Mouse (Mus musculus) CH12.LX (cell line): ENCODE measurements around the gene Lman2. TPM values are rescaled to one million over a fixed set of nuclear protein-coding genes. Genes with fewer than 3 reads are reported as not detected.
A peak's percentile ranks its signal among the peaks of the same experiment; 100 is the strongest.

Source experiments
- DNase-seq: peaks from one replicate; pipeline ENCODE4 v3.0.0-alpha.2; 2013; ENCODE audit errors: extremely low read depth
- H3K27ac ChIP-seq: 2 replicates; pipeline ENCODE4 v1.5.1; 2012; ENCODE audit warnings: low read depth, mild to moderate bottlenecking, control low read depth, moderate library complexity; ENCODE audit not compliant: insufficient read depth
- H3K27me3 ChIP-seq: replicated peaks from 2 replicates; pipeline ENCODE3; 2012; ENCODE audit warnings: inconsistent platforms
- H3K36me3 ChIP-seq, 2 experiments: replicated peaks in 1 of 2; 2 replicates each; pipeline versions ENCODE3 to v1.6.1; 2012; ENCODE audit warnings: inconsistent platforms in 1 of 2, low read length in 1 of 2, mild to moderate bottlenecking in 1 of 2, mixed read lengths in 1 of 2, moderate library complexity in 1 of 2; ENCODE audit not compliant: control insufficient read depth in 1 of 2, insufficient read depth in 1 of 2
- H3K4me1 ChIP-seq, 2 experiments: 2 replicates each; pipeline ENCODE4 v1.6.1; 2012; ENCODE audit warnings: inconsistent platforms in 1 of 2, moderate library complexity in 1 of 2; ENCODE audit not compliant: insufficient read depth in 2 of 2, control insufficient read depth in 1 of 2
- H3K4me2 ChIP-seq: 2 replicates; pipeline ENCODE4 v1.6.1; 2012; ENCODE audit warnings: low read depth, mild to moderate bottlenecking, control low read depth; ENCODE audit not compliant: poor library complexity, insufficient read depth, severe bottlenecking
- H3K4me3 ChIP-seq, 3 experiments: fragments of 150-350 bp in 1 of 3; sonication (generic) in 1 of 3; replicated peaks in 1 of 3; 2 replicates each; pipeline versions ENCODE3 to v1.5.1; 2011 to 2012; ENCODE audit warnings: low read depth in 2 of 3, low read length in 2 of 3, mild to moderate bottlenecking in 2 of 3, moderate library complexity in 2 of 3, control low read depth in 1 of 3, improper control_type of control experiment in 1 of 3, inconsistent platforms in 1 of 3, mixed read lengths in 1 of 3; ENCODE audit not compliant: poor library complexity in 1 of 3
- H3K79me2 ChIP-seq: replicated peaks from 2 replicates; pipeline ENCODE4 v1.6.1; 2012; ENCODE audit warnings: mild to moderate bottlenecking, moderate library complexity; ENCODE audit not compliant: control insufficient read depth, poor library complexity, insufficient read depth, severe bottlenecking; ENCODE audit errors: extremely low read depth
- H3K9ac ChIP-seq: 2 replicates; pipeline ENCODE4 v1.6.1; 2012; ENCODE audit warnings: low read depth, mild to moderate bottlenecking, control low read depth, moderate library complexity; ENCODE audit not compliant: insufficient read depth
- H3K9me3 ChIP-seq: replicated peaks from 2 replicates; pipeline ENCODE3; 2012; ENCODE audit warnings: low read length, inconsistent platforms, mixed read lengths
- BHLHE40 ChIP-seq: IDR thresholded peaks from 2 replicates; pipeline ENCODE4 v1.6.1; 2011; ENCODE audit warnings: mild to moderate bottlenecking, low read depth, low read length, improper control_type of control experiment
- CHD1 ChIP-seq: IDR thresholded peaks from 2 replicates; pipeline ENCODE4 v1.6.1; 2012; ENCODE audit warnings: low read depth, low read length, improper control_type of control experiment, inconsistent platforms
- CTCF ChIP-seq, 2 experiments: IDR thresholded peaks in 1 of 2; conservative IDR thresholded peaks in 1 of 2; 2 replicates each; pipeline ENCODE4 v1.5.1; 2011 to 2012; ENCODE audit warnings: low read depth in 2 of 2, low read length in 2 of 2, improper control_type of control experiment in 1 of 2, inconsistent platforms in 1 of 2, mild to moderate bottlenecking in 1 of 2, moderate library complexity in 1 of 2
- ELF1 ChIP-seq: IDR thresholded peaks from 2 replicates; pipeline ENCODE4 v1.6.1; 2014; ENCODE audit warnings: low read depth, mild to moderate bottlenecking, inconsistent platforms, low read length, improper control_type of control experiment
- ETS1 ChIP-seq: conservative IDR thresholded peaks from 2 replicates; pipeline ENCODE4 v1.6.1; 2012; ENCODE audit warnings: low read depth, mild to moderate bottlenecking, inconsistent platforms, low read length, improper control_type of control experiment, moderate library complexity
- GABPA ChIP-seq: IDR thresholded peaks from 2 replicates; pipeline ENCODE4 v1.6.1; 2012; ENCODE audit warnings: low read depth, low read length, improper control_type of control experiment, inconsistent platforms; ENCODE audit not compliant: insufficient replicate concordance
- IRF4 ChIP-seq: IDR thresholded peaks from 2 replicates; pipeline ENCODE4 v1.6.1; 2014; ENCODE audit warnings: low read depth, mild to moderate bottlenecking, inconsistent platforms, low read length, improper control_type of control experiment
- JUND ChIP-seq: conservative IDR thresholded peaks from 2 replicates; pipeline ENCODE4 v1.6.1; 2011; ENCODE audit warnings: low read depth, low read length, improper control_type of control experiment
- MAFK ChIP-seq: IDR thresholded peaks from 2 replicates; pipeline ENCODE4 v1.6.1; 2011; ENCODE audit warnings: low read length, improper control_type of control experiment; ENCODE audit not compliant: insufficient replicate concordance
- MYC ChIP-seq: IDR thresholded peaks from 2 replicates; pipeline ENCODE4 v1.6.1; 2011; ENCODE audit warnings: low read depth, mild to moderate bottlenecking, improper control_type of control experiment, low read length
- NELFE ChIP-seq: IDR thresholded peaks from 2 replicates; pipeline ENCODE4 v1.6.1; 2011; ENCODE audit warnings: low read depth, low read length, improper control_type of control experiment
- PAX5 ChIP-seq: IDR thresholded peaks from 2 replicates; pipeline ENCODE4 v1.6.1; 2012; ENCODE audit warnings: low read length, inconsistent platforms, mixed read lengths
- RAD21 ChIP-seq: IDR thresholded peaks from 2 replicates; pipeline ENCODE4 v1.6.1; 2011; ENCODE audit warnings: low read depth, mild to moderate bottlenecking, low read length, improper control_type of control experiment, moderate library complexity
- SIN3A ChIP-seq: IDR thresholded peaks from 2 replicates; pipeline ENCODE4 v1.6.1; 2012; ENCODE audit warnings: low read length, improper control_type of control experiment, inconsistent platforms
- UBTF ChIP-seq: IDR thresholded peaks from 2 replicates; pipeline ENCODE4 v1.6.1; 2012; ENCODE audit warnings: low read depth, mild to moderate bottlenecking, inconsistent platforms, low read length, improper control_type of control experiment, moderate library complexity
- USF1 ChIP-seq: IDR thresholded peaks from 2 replicates; pipeline ENCODE4 v1.6.1; 2014; ENCODE audit warnings: low read depth, mild to moderate bottlenecking, inconsistent platforms, low read length, improper control_type of control experiment
- ZMIZ1 ChIP-seq: IDR thresholded peaks from 2 replicates; pipeline ENCODE4 v1.6.1; 2012; ENCODE audit warnings: low read depth, mild to moderate bottlenecking, inconsistent platforms, low read length, improper control_type of control experiment
- ZNF384 ChIP-seq: IDR thresholded peaks from 2 replicates; pipeline ENCODE4 v1.6.1; 2012; ENCODE audit warnings: low read depth, low read length, improper control_type of control experiment, inconsistent platforms
- dilution Hi-C: fragments of 300-500 bp; cut with MboI; formaldehyde crosslinking; loops from 2 replicates; pipeline ENCODE4 v1.14.3; 2020; ENCODE audit warnings: low sequenced_read_pairs; ENCODE audit not compliant: extremely low pct_unique_long_range_greater_than_20kb, extremely low pct_ligation_motif_present
- in situ Hi-C: fragments of 300-500 bp; cut with MboI; formaldehyde crosslinking; loops from 3 replicates; pipeline ENCODE4 v1.14.3; 2019; ENCODE audit warnings: low sequenced_read_pairs, low pct_ligation_motif_present, low pct_unique_long_range_greater_than_20kb, mixed read lengths
- polyA plus RNA-seq: library from polyadenylated mRNA; unstranded; fragments of >175 nt; gene quantifications from 2 replicates; pipeline ENCODE4 v1.2.1, GENCODE M21; 2012; ENCODE audit warnings: low read depth; ENCODE audit not compliant: insufficient read length
- total RNA-seq, 2 experiments: library from RNA; depleted of rRNA; stranded (reverse); fragments of 300-350 nt in 1 of 2; fragments of >200 nt in 1 of 2; gene quantifications; 2 replicates each; pipeline ENCODE4 v1.2.3; 2012 to 2014

Lman2 gene
- total and polyA plus RNA-seq, 3 experiments, result 94.6 to 174 (median 126) TPM

GRCm38 (mm10) chr13:55330567-55331400 lies 31.8 kb downstream of the Lman2 start:
- Histone ChIP-seq H3K27me3 (no peaks in the 10 kb centered on the region), H3K27ac (peak overlapping the region; percentile 95), H3K4me3 (peak overlapping the region in 2 of 3 experiments; percentile 59 to 76), H3K4me1 (peaks cover 25 to 34% of the 10 kb centered on the region in 2 experiments), H3K9me3 (no peaks in the 10 kb centered on the region), H3K9ac (peak overlapping the region; percentile 65), H3K4me2 (peak overlapping the region; percentile 56), H3K36me3 (peaks cover 5 to 9% of the 10 kb centered on the region in 2 experiments), H3K79me2 (no peaks in the 10 kb centered on the region)
- dilution Hi-C loops, result no loop called here
- DNase-seq, result no peak
- TF ChIP-seq USF1 (peak; percentile 59), MAFK (no peak), GABPA (no peak), RAD21 (peak; percentile 46), CHD1 (0 out of 2 replicates have a peak, but pooled peaks have one; percentile 64), UBTF (no peak), ZMIZ1 (no peak), ZNF384 (peak; percentile 81), NELFE (0 out of 2 replicates have a peak, but pooled peaks have one; percentile 4), CTCF (conservative IDR thresholded peaks at IDR 0.05 in 1 of 2, IDR thresholded peaks at IDR 0.05 in 1 of 2; ENCODE audit: low read depth in 2 of 2, low read length in 2 of 2) (peak in 1 of 2 experiments; percentile 85; a peak in 2 of 4 replicates), SIN3A (peak; percentile 20; the same call in 1 of the 2 replicates), MYC (0 out of 2 replicates have a peak, but pooled peaks have one; percentile 4), ETS1 (no peak; the same call in 1 of the 2 replicates), IRF4 (no peak), BHLHE40 (peak; percentile 94), JUND (0 out of 2 replicates have a peak, but pooled peaks have one; percentile 1), ELF1 (no peak), PAX5 (no peak)
- TF ChIP-seq, all 38 proteins: peak for 10
- in situ Hi-C loops, result no loop called here
